26 mouse cellular contexts compared by ENCODE assay signal in genomic region chr5:138692936-138693570, GRCm38 (mm10).
A peak's percentile ranks its signal among the peaks of the same experiment; 100 is the strongest.
DNase-seq lines count a peak whose midpoint lies in the region; ATAC-seq and TF ChIP-seq lines count a peak whose summit lies in the region.
"Had no signal": no experiment of that assay in that cellular context is flagged by ENCODE, and none has a peak within 500 bp of the region (broad histone marks: within the 10 kb centered on the region; RNA-seq: fewer than 3 reads in every experiment).

No protein-coding gene starts in this region.

- no peak for TF ChIP-seq POLR2A in myocyte (IDR thresholded peaks at IDR 0.05; ENCODE audit: insufficient read length, low read depth)

- no peaks in the 10 kb centered on the region for H3K9me3 ChIP-seq in forebrain, embryonic 11.5 days (ENCODE audit: control insufficient read depth, low read length)
- no peaks in the 10 kb centered on the region for H3K9me3 ChIP-seq in forebrain, embryonic 13.5 days (replicated peaks)
- no peaks in the 10 kb centered on the region for H3K9me3 ChIP-seq in ES-E14 (ENCODE audit: control insufficient read depth, insufficient read depth, low read depth, low read length)
- H3K9me3 ChIP-seq: embryonic facial prominence, embryonic 13.5 days; forebrain, embryonic 12.5 days; heart, embryonic 10.5 days; heart, embryonic 13.5 days; hindbrain, embryonic 12.5 days; hindbrain, embryonic 15.5 days had no signal

- no peak overlapping the region for H3K4me2 ChIP-seq in forebrain, embryonic 11.5 days (ENCODE audit: low read depth, low read length, severe bottlenecking)
- H3K4me2 ChIP-seq in forebrain, embryonic 13.5 days = no peak overlapping the region
- H3K4me2 ChIP-seq in myocyte (ENCODE audit: low read depth) = peak overlapping the region; percentile 63
- H3K4me2 ChIP-seq: embryonic facial prominence, embryonic 13.5 days; forebrain, embryonic 12.5 days; heart, embryonic 13.5 days; hindbrain, embryonic 12.5 days; hindbrain, embryonic 15.5 days had no signal

- in situ Hi-C loops in ES-E14 (cut with MboI; ENCODE audit: low sequenced_read_pairs in 2 of 2, unreplicated experiment in 2 of 2) = no loop called here

- DNase-seq in forebrain, embryonic 11.5 days (ENCODE audit: low spot score) = peak; percentile 19
- DNase-seq in ES-E14 (ENCODE audit: low read depth, low spot score) (peak; percentile 46), ZHBTc4 (ENCODE audit: low read depth, low spot score) (peak; percentile 92)
- no peak for DNase-seq in heart, postnatal 4 days
- DNase-seq in kidney, adult 9 months = no peak
- DNase-seq in spleen, postnatal 4 days (ENCODE audit: low spot score in 2 of 2) = no peak
- DNase-seq: adrenal gland, adult 8-10 months; adrenal gland, postnatal 25 days; cerebellum, adult 18-20 months; cerebellum, adult 9-10 months; cerebellum, postnatal 14 days; gastrocnemius, postnatal 10 days; gastrocnemius, postnatal 36 days; heart, adult 2 months; heart, postnatal 14 days; kidney, adult 2 months had no signal

- H3K27ac ChIP-seq in forebrain, embryonic 11.5 days (ENCODE audit: low read depth, low read length) = no peak overlapping the region
- H3K27ac ChIP-seq in forebrain, embryonic 13.5 days = no peak overlapping the region
- peak overlapping the region; percentile 5; the same call in 1 of the 2 replicates for H3K27ac ChIP-seq in ES-E14 (ENCODE audit: insufficient read depth, low read depth, low read length, poor library complexity, severe bottlenecking)
- H3K27ac ChIP-seq: embryonic facial prominence, embryonic 13.5 days; forebrain, embryonic 12.5 days; heart, adult 2 months; heart, embryonic 10.5 days; heart, embryonic 13.5 days; hindbrain, embryonic 12.5 days; hindbrain, embryonic 15.5 days had no signal

- no peaks in the 10 kb centered on the region for H3K27me3 ChIP-seq in forebrain, embryonic 11.5 days (ENCODE audit: control insufficient read depth, insufficient read depth, low read length)
- no peaks in the 10 kb centered on the region for H3K27me3 ChIP-seq in forebrain, embryonic 13.5 days
- H3K27me3 ChIP-seq in myocyte (ENCODE audit: control insufficient read depth, insufficient read depth, insufficient read length) = no peaks in the 10 kb centered on the region
- H3K27me3 ChIP-seq: embryonic facial prominence, embryonic 13.5 days; heart, embryonic 13.5 days; hindbrain, embryonic 12.5 days; hindbrain, embryonic 15.5 days had no signal

- no peak for ATAC-seq in forebrain, embryonic 11.5 days (replicated peaks; ENCODE audit: low FRiP score)
- ATAC-seq in forebrain, embryonic 13.5 days = no peak
- ATAC-seq: forebrain, embryonic 16.5 days; intestine, postnatal 0 days had no signal

- H3K4me1 ChIP-seq in forebrain, embryonic 11.5 days (replicated peaks; ENCODE audit: control insufficient read depth, insufficient read depth, low read length) = no peaks in the 10 kb centered on the region
- no peaks in the 10 kb centered on the region for H3K4me1 ChIP-seq in forebrain, embryonic 13.5 days
- H3K4me1 ChIP-seq in ES-E14 (ENCODE audit: control insufficient read depth in 2 of 2, insufficient read depth in 2 of 2, low read length in 2 of 2, poor library complexity in 1 of 2) = peaks cover 0 to 12% of the 10 kb centered on the region in 2 experiments; a peak in 2 of 4 replicates
- H3K4me1 ChIP-seq: embryonic facial prominence, embryonic 13.5 days; forebrain, embryonic 12.5 days had no signal

- no peaks in the 10 kb centered on the region for H3K36me3 ChIP-seq in forebrain, embryonic 11.5 days (ENCODE audit: control insufficient read depth, insufficient read depth, low read length)
- H3K36me3 ChIP-seq in forebrain, embryonic 13.5 days (ENCODE audit: poor library complexity, severe bottlenecking) = no peaks in the 10 kb centered on the region
- H3K36me3 ChIP-seq in ES-E14 (ENCODE audit: control insufficient read depth, insufficient read depth, low read length, poor library complexity, severe bottlenecking) (no peaks in the 10 kb centered on the region), myocyte (ENCODE audit: control insufficient read depth, insufficient read depth) (no peaks in the 10 kb centered on the region)
- H3K36me3 ChIP-seq: embryonic facial prominence, embryonic 13.5 days; forebrain, embryonic 12.5 days; heart, embryonic 10.5 days; heart, embryonic 13.5 days; hindbrain, embryonic 12.5 days; hindbrain, embryonic 15.5 days had no signal

- H3K4me3 ChIP-seq in forebrain, embryonic 11.5 days (ENCODE audit: low read depth, low read length) = no peak overlapping the region
- no peak overlapping the region for H3K4me3 ChIP-seq in forebrain, embryonic 13.5 days
- H3K4me3 ChIP-seq in ES-E14 (ENCODE audit: insufficient read depth in 1 of 2, low read depth in 1 of 2, low read length in 2 of 2, poor library complexity in 1 of 2, severe bottlenecking in 1 of 2) (no peak overlapping the region), myocyte (no peak overlapping the region)
- H3K4me3 ChIP-seq: embryonic facial prominence, embryonic 13.5 days; forebrain, embryonic 12.5 days; heart, adult 2 months; heart, embryonic 10.5 days; heart, embryonic 13.5 days; hindbrain, embryonic 12.5 days; hindbrain, embryonic 15.5 days had no signal

- no peak overlapping the region for H3ac ChIP-seq in myocyte (ENCODE audit: control insufficient read depth, insufficient read length)

- no peak overlapping the region for H3K9ac ChIP-seq in forebrain, embryonic 11.5 days (ENCODE audit: low read length)
- H3K9ac ChIP-seq in forebrain, embryonic 13.5 days = no peak overlapping the region
- H3K9ac ChIP-seq in ES-E14 (ENCODE audit: insufficient read depth, low read depth, low read length, poor library complexity, severe bottlenecking) = no peak overlapping the region
- H3K9ac ChIP-seq: embryonic facial prominence, embryonic 13.5 days; forebrain, embryonic 12.5 days; heart, embryonic 13.5 days; hindbrain, embryonic 12.5 days; hindbrain, embryonic 15.5 days had no signal

- no peaks in the 10 kb centered on the region for H3K79me2 ChIP-seq in myocyte (ENCODE audit: control insufficient read depth, insufficient read depth)

TF ChIP-seq in ES-E14, 5 proteins besides CTCF, POLR2A, EP300 and RAD21:
- TF ChIP-seq ZNF384 (IDR thresholded peaks at IDR 0.05; ENCODE audit: low read depth, low read length) (no peak), CHD2 (IDR thresholded peaks at IDR 0.05; ENCODE audit: low read depth, low read length) (no peak), HCFC1 (IDR thresholded peaks at IDR 0.05; ENCODE audit: borderline replicate concordance, insufficient read depth, low read length) (no peak), ZC3H11A (IDR thresholded peaks at IDR 0.05; ENCODE audit: borderline replicate concordance, low read depth, low read length) (no peak), MAFK (IDR thresholded peaks at IDR 0.05; ENCODE audit: insufficient read depth, low read depth, low read length) (no peak)

TF ChIP-seq in myocyte, 11 proteins besides CTCF, POLR2A, EP300 and RAD21:
- TF ChIP-seq TCF12 (IDR thresholded peaks at IDR 0.05; ENCODE audit: insufficient read depth, poor library complexity, severe bottlenecking) (no peak), CEBPB (IDR thresholded peaks at IDR 0.05; ENCODE audit: insufficient read depth, poor library complexity, severe bottlenecking) (no peak), E2F4 (IDR thresholded peaks at IDR 0.05; ENCODE audit: insufficient read depth) (no peak), USF1 (IDR thresholded peaks at IDR 0.05; ENCODE audit: low read depth) (no peak), MYOG (IDR thresholded peaks at IDR 0.05; ENCODE audit: control insufficient read depth in 1 of 3, insufficient read depth in 1 of 3, insufficient read length in 2 of 3, low read depth in 2 of 3) (no peak), MYOD1 (IDR thresholded peaks at IDR 0.05; ENCODE audit: control insufficient read depth in 1 of 3, insufficient read length in 2 of 3, low read depth in 2 of 3) (no peak), POLR2AphosphoS2 (IDR thresholded peaks at IDR 0.05; ENCODE audit: insufficient read length, low read depth) (no peak), MAX (IDR thresholded peaks at IDR 0.05; ENCODE audit: low read depth) (no peak), SRF (IDR thresholded peaks at IDR 0.05; ENCODE audit: control insufficient read depth, insufficient read length, low read depth) (no peak)

Comparison
In these comparisons a context has a peak if more than half of its experiments do, and no peak if none do; other contexts are left out.
1. DNase-seq: peak in forebrain, embryonic 11.5 days (single experiment), ES-E14 (single experiment) and ZHBTc4 (single experiment); none in heart, postnatal 4 days (single experiment), kidney, adult 9 months (single experiment) and spleen, postnatal 4 days (0 of 2).